In the genomic region with DNA sequence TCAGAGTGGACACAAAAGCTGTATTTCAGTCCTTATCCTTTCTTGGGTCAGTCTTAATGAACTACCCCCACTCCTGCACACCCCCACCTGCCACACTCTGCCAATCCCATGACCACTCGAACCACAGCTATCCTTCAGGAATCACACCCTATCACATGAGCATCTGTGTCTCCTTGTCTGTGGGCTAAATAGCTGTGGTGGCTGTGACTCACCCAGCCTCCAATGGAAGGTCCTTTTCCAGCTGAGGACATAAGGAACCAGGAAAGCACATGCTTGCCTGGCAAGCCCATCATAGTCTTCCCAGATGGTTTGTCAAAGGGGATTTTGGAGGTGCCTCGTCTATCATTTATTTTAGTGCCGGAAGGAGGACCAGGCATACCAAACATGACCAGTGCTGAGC, we compare ENCODE assay signal across 27 mouse cellular contexts. TPM values are rescaled to one million over a fixed set of nuclear protein-coding genes. Genes with fewer than 3 reads are reported as not detected.
DNase-seq lines count a peak whose midpoint lies in the region; ATAC-seq lines count a peak whose summit lies in the region.
"Had no signal": no experiment of that assay in that cellular context is flagged by ENCODE, and none has a peak within 500 bp of the region (broad histone marks: within the 10 kb centered on the region; RNA-seq: fewer than 3 reads in every experiment).

No protein-coding gene starts in this region.

- peaks cover 57% of the 10 kb centered on the region for H3K4me1 ChIP-seq in megakaryocyte, embryonic 14.5 days

- H3K27me3 ChIP-seq in megakaryocyte, embryonic 14.5 days (replicated peaks), result no peaks in the 10 kb centered on the region
- H3K27me3 ChIP-seq: CH12.LX had no signal

- peak; percentile 74 for ATAC-seq in frontal cortex, adult (ENCODE audit: low TSS enrichment)
- no peak for ATAC-seq in megakaryocyte, adult 5-6 weeks (ENCODE audit: poor library complexity, severe bottlenecking)
- ATAC-seq: activated CD4-positive, CD25-positive, alpha-beta regulatory T cell, adult 4 months; CD4-positive, CD25-positive, alpha-beta regulatory T cell, adult 4 months; Patski had no signal

- H3K9me3 ChIP-seq in megakaryocyte, embryonic 14.5 days, result no peaks in the 10 kb centered on the region

- H3K36me3 ChIP-seq in megakaryocyte, embryonic 14.5 days (replicated peaks; ENCODE audit: low read length), result peaks cover 3% of the 10 kb centered on the region
- H3K36me3 ChIP-seq: G1E had no signal

- H3K4me3 ChIP-seq in megakaryocyte, embryonic 14.5 days (replicated peaks), result peak overlapping the region; percentile 42

- no peak for DNase-seq in frontal cortex, postnatal 10 days (ENCODE audit: low spot score in 2 of 2)
- DNase-seq in right cerebral cortex, adult 18-20 months, result peak; percentile 11
- no peak for DNase-seq in right cerebral cortex, postnatal 10 days (ENCODE audit: low spot score in 2 of 2)
- peak; percentile 58 for DNase-seq in brain, adult 2 months (ENCODE audit: low read depth, low spot score)
- DNase-seq in ovary, postnatal 36 days (ENCODE audit: low spot score), result no peak
- DNase-seq: adrenal gland, adult 2 months; adrenal gland, adult 8-10 months; adrenal gland, postnatal 10 days; adrenal gland, postnatal 14 days; adrenal gland, postnatal 25 days; adrenal gland, postnatal 36 days; B cell, adult 2 months; cerebellum, adult 11 months; cerebellum, adult 11-12 months; cerebellum, adult 18-20 months had no signal

RNA-seq across cellular contexts. Expression of a gene that starts 20.0 kb away (rescaled TPM):
- not detected in 2 replicates for polyA plus RNA-seq in megakaryocyte, embryonic 14.5 days (2012; ENCODE audit: insufficient read depth, low replicate concordance)
- 0.41 and 0.42 TPM in 2 replicates for total RNA-seq in megakaryocyte, adult 5-6 weeks (2015)
- not detected in 2 replicates for total RNA-seq in megakaryocyte, adult 5-6 weeks (2017)
- total RNA-seq: adrenal gland, adult 18-20 months; adrenal gland, adult 2 months; adrenal gland, adult 8-10 months; adrenal gland, postnatal 10 days; adrenal gland, postnatal 14 days; adrenal gland, postnatal 25 days; adrenal gland, postnatal 36 days; adrenal gland, postnatal 4 days; CH12.LX; ES-E14; G1E had no signal
- polyA plus RNA-seq: adrenal gland, adult 2 months; C2C12; G1E; Patski had no signal

Comparison
In these comparisons a context has a peak if more than half of its experiments do, and no peak if none do; other contexts are left out.
1. DNase-seq: peak in right cerebral cortex, adult 18-20 months (single experiment) and brain, adult 2 months (single experiment); none in frontal cortex, postnatal 10 days (0 of 2), right cerebral cortex, postnatal 10 days (0 of 2) and ovary, postnatal 36 days (single experiment).